Mouse (Mus musculus) forebrain, embryonic 16.5 days (tissue): Measurements from ENCODE around the gene 1700123O20Rik. TPM values are rescaled to one million over a fixed set of nuclear protein-coding genes. Genes with fewer than 3 reads are reported as not detected.

Experiments
- ATAC-seq: fragments of 200-750 bp; cut with Nextera tagmentation; 2 replicates; pipeline ENCODE4 v1.8.0; 2017; ENCODE audit warnings: mild to moderate bottlenecking, moderate library complexity
- H3K27ac ChIP-seq: fragments of 300-500 bp; sonication (generic); 2 replicates; pipeline ENCODE4 v1.5.1; 2014; ENCODE audit warnings: low read length, control low read depth
- H3K27me3 ChIP-seq: fragments of 300-500 bp; sonication (generic); replicated peaks from 2 replicates; pipeline ENCODE4 v1.6.1; 2014; ENCODE audit warnings: low read length; ENCODE audit not compliant: control insufficient read depth, insufficient read depth
- H3K36me3 ChIP-seq: fragments of 300-500 bp; sonication (generic); 2 replicates; pipeline ENCODE4 v1.6.1; 2014; ENCODE audit not compliant: control insufficient read depth, insufficient read depth
- H3K4me1 ChIP-seq: fragments of 300-500 bp; sonication (generic); replicated peaks from 2 replicates; pipeline ENCODE4 v1.6.1; 2014; ENCODE audit warnings: low read length; ENCODE audit not compliant: control insufficient read depth, insufficient read depth
- H3K4me2 ChIP-seq: fragments of 300-500 bp; sonication (generic); 2 replicates; pipeline ENCODE4 v1.6.1; 2014; ENCODE audit warnings: mild to moderate bottlenecking, low read length, control low read depth
- H3K4me3 ChIP-seq: fragments of 300-500 bp; sonication (generic); replicated peaks from 2 replicates; pipeline ENCODE4 v1.5.1; 2014; ENCODE audit warnings: mild to moderate bottlenecking, low read length, control low read depth
- H3K9ac ChIP-seq: fragments of 300-500 bp; sonication (generic); replicated peaks from 2 replicates; pipeline ENCODE4 v1.6.1; 2014; ENCODE audit warnings: low read depth, low read length, control low read depth
- H3K9me3 ChIP-seq: fragments of 300-500 bp; sonication (generic); 2 replicates; pipeline ENCODE4 v1.6.1; 2016; ENCODE audit warnings: low read length; ENCODE audit not compliant: control insufficient read depth
- WGBS: fragments of 180-500 bp; shearing (Covaris S2); extraction: QIAGEN DNeasy Blood & Tissue Kit; methylation state at CpG from one replicate; pipeline ENCODE4 v1.1.7; 2014; 5-methylcytosine and 5-hydroxymethylcytosine counted together
- polyA plus RNA-seq: library from polyadenylated mRNA; unstranded; fragments of >200 nt; fragmentation: Nextera tagmentation; extraction: Ambion mirVana; gene quantifications from 2 replicates; pipeline ENCODE4 v1.2.1, GENCODE M21; 2015

Gene 1700123O20Rik
- polyA plus RNA-seq, 1 experiment from 2014 or later: 72.8 TPM

DNA sequence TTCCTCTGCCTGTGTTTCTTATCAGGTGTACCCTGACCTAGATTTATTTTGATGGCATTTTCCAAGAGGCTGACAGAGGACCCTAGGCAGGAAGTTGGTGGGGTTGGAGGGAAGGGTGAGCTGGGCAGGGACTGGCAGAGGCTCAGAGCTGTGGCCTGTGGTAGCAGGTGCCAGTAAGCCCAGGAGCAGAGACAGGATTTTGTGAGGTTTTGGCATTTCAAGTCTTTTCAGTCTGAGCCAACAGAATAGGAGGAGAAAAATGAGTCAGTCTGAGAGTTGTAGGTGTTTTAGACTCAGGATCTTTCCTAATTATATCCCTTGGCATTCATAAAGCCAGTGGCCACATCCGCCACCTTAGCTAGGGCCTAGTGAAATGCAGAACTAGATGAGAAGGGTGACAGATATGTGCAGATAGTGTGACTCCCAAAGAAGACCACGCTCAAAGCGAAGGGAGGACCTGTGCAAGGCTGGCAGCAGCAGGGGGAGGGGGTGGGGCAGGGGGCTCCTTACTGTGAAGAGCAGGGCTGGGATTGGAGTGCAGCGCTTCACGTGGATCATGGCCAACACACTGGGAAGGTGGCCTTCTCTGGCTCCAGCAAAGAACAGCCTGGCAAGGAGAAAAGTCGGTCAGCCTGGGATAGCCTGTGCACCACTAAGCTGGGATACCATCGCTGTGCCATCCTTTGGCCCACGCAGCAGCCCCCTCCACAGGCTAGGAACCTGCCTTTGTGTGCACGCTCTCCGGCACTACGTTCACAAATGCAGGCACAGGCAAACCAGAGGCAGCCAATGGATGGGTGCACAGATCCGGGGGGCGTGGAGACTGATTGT lies 43.0 kb downstream of the 1700123O20Rik start:
- WGBS: 51% methylated on average over 13 of the region's 13 CpGs
- Histone ChIP-seq H3K4me3 (no peak overlapping the region), H3K9me3 (no peaks in the 10 kb centered on the region), H3K9ac (no peak overlapping the region), H3K27ac (peak overlapping the region; percentile 53), H3K36me3 (no peaks in the 10 kb centered on the region), H3K27me3 (no peaks in the 10 kb centered on the region), H3K4me1 (peaks cover 9% of the 10 kb centered on the region), H3K4me2 (no peak overlapping the region)
- ATAC-seq: peak; percentile 84

DNA sequence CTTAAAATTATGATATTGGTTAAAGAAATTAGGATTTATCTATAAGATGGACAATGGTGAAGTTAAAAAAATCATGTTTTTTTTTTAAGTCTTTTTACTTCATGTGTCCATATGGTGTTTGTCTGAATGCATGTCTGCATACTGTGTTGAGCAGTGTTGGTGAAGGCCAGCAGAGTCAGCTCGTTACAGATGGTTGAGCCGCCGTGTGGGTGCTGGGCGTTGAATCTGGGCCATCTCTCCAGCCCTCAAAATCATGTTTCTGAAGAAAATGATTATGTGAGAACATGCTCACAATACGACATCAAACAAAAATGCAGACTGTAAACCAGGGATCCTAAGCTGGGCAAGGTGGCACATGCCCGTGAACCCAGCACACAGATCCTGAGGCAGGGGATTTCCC lies 44.3 kb downstream of the 1700123O20Rik start:
- Histone ChIP-seq H3K27ac (peak overlapping the region; percentile 53; the same call in 1 of the 2 replicates), H3K36me3 (no peaks in the 10 kb centered on the region), H3K27me3 (no peaks in the 10 kb centered on the region), H3K4me2 (no peak overlapping the region), H3K4me3 (no peak overlapping the region), H3K4me1 (peaks cover 9% of the 10 kb centered on the region), H3K9me3 (no peaks in the 10 kb centered on the region), H3K9ac (no peak overlapping the region)
- WGBS: 53% methylated on average over 6 of the region's 6 CpGs
- peak; percentile 55; the same call in 1 of the 2 replicates for ATAC-seq

DNA sequence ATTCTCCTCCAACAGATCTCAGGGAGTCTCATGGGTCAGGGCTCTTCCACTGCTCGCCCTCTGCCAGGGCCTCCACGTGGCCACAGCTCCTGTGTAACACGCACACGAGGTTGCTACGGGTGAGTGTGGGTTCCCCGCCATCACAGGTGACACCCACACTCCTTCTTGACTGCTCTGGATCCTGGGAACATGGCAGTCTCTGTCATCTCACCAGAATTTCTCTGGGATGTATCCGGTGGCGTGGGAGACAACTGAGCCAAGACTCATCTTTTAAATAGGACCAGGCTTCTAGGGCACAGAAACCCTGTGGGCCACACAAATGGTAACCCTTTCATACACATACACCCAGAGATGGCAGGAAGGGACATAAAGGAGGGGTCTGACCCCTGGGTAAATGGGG lies 46.2 kb downstream of the 1700123O20Rik start:
- Histone ChIP-seq H3K4me1 (peaks cover 15% of the 10 kb centered on the region), H3K27me3 (no peaks in the 10 kb centered on the region), H3K4me2 (no peak overlapping the region), H3K4me3 (no peak overlapping the region), H3K9me3 (no peaks in the 10 kb centered on the region), H3K36me3 (no peaks in the 10 kb centered on the region), H3K9ac (no peak overlapping the region), H3K27ac (no peak overlapping the region)
- no peak for ATAC-seq
- 92% methylated on average over 8 of the region's 8 CpGs for WGBS

DNA sequence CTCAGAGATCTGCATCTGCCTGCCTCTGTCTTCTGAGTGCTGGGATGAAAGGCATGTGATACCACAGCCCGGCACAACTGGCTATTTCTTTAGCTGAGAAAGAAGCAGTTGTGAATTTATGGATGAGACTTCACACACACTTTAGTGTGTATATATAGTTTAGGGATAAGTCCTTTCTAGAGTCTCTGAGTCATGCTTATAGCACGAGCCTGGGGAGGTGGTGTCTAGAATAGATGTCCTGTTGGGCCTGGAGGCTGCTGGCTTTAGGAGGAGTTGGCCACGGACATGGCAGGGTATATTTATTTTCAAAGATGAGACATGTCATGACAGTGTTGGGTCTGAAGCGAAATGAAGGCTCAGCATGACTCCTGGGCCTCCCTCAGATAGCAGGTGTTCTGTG lies 48.0 kb downstream of the 1700123O20Rik start:
- Histone ChIP-seq H3K4me3 (no peak overlapping the region), H3K27me3 (no peaks in the 10 kb centered on the region), H3K4me1 (peaks cover 14% of the 10 kb centered on the region), H3K9me3 (no peaks in the 10 kb centered on the region), H3K36me3 (no peaks in the 10 kb centered on the region), H3K27ac (no peak overlapping the region), H3K4me2 (no peak overlapping the region), H3K9ac (no peak overlapping the region)
- 81% methylated on average over 4 of the region's 4 CpGs for WGBS
- ATAC-seq: no peak

DNA sequence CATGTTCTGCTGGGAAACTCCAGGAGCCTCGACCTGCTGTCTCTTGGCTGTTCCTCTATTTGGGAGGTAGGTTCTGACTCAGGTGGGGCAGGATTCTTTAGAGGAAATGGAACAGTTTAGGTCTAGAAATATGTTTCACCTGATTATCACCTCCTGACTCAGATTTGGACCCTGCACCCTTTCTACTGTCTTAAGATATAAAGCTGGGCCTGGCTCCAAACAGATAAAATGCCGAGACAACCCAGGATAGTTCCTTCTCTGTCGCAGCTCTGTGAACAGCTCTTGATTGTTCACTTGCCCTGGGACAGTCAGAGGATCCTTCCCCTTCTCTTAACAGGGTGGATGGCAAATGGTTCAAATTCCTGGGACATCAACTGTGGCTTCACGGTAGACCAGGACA lies 49.2 kb downstream of the 1700123O20Rik start:
- Histone ChIP-seq H3K4me3 (no peak overlapping the region), H3K9me3 (no peaks in the 10 kb centered on the region), H3K36me3 (no peaks in the 10 kb centered on the region), H3K9ac (no peak overlapping the region), H3K4me1 (peaks cover 6% of the 10 kb centered on the region; the same call in 1 of the 2 replicates), H3K27me3 (no peaks in the 10 kb centered on the region), H3K27ac (no peak overlapping the region), H3K4me2 (no peak overlapping the region)
- no peak for ATAC-seq
- WGBS: 84% methylated on average over 4 of the region's 4 CpGs

DNA sequence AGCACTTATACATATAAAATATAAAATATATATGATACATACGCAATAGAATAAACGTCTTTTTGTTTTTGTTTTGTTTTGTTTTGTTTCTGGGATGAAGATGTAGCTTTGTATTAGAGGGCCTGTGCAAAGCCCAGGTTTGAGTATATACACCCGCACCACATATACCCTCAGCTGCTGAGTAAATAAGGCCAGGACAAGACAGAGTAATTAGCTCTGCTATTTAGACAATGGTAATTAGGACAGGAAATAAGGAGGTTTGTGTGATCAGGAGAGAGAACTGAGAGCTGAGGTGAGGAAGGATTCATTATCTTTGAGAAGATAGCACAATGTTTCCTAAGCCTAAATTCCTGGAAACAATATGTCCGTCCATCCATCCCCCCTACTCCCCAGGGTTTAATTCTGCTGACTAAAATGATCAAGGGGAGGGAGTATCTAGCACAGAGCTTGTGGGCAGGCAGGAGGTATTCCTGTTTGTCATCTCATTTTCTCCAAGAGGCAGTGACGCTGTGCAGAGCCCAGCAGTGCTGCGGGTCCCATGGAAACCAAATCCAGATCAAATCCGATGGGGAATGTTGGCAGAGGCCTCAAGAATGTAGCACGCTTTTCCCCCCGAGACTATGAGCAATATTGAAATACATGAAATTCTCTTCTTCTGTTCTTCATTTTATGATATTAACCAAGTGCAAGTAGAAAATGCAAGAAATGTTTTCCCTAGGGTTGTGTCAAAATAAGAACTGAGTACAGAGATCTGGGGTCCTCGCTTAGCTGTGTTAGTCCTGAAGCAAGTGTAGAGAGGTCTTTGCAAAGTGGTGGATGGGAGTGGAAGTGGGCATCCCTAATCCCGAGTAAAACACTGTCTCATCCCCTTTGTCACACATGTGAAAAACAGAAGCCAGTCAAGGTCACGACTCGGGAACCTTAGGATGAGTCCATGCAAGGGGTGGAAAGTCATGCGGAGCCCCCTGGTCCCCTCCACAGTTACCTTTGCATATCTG lies 50.8 kb downstream of the 1700123O20Rik start:
- H3K4me2 ChIP-seq: no peak overlapping the region
- peak; percentile 77 for ATAC-seq
- 55% methylated on average over 14 of the region's 14 CpGs for WGBS
- no peaks in the 10 kb centered on the region for H3K27me3 ChIP-seq
- H3K9me3 ChIP-seq: no peaks in the 10 kb centered on the region
- no peak overlapping the region for H3K4me3 ChIP-seq
- peaks cover 6% of the 10 kb centered on the region; the same call in 1 of the 2 replicates for H3K4me1 ChIP-seq
- no peak overlapping the region for H3K9ac ChIP-seq
- peak overlapping the region; percentile 56; the same call in 1 of the 2 replicates for H3K27ac ChIP-seq
- H3K36me3 ChIP-seq: no peaks in the 10 kb centered on the region

DNA sequence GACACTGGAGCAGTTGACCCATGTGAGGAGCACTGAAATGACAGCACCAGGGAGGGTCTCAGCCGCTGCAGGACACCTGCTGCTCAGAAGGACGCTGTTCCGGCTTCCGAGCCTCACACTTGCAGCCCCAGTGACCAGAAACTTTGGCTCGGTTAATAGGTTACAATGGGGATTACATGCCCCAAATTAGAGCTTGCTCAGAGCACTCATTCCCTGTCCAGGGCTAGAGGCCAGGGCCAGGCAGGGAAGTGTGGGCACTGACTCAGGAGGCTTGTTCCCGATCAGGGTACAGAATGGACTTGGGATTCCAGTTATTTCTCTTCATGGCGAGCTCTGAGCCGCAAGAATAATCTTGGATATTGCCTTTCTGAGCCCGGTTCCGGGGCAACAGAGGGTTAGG lies 51.6 kb downstream of the 1700123O20Rik start:
- no peaks in the 10 kb centered on the region for H3K27me3 ChIP-seq
- H3K9me3 ChIP-seq: no peaks in the 10 kb centered on the region
- H3K36me3 ChIP-seq: no peaks in the 10 kb centered on the region
- H3K9ac ChIP-seq: no peak overlapping the region
- no peak overlapping the region for H3K4me2 ChIP-seq
- H3K27ac ChIP-seq: peak overlapping the region; percentile 0
- no peak for ATAC-seq
- no peak overlapping the region for H3K4me3 ChIP-seq
- peaks cover 6% of the 10 kb centered on the region; the same call in 1 of the 2 replicates for H3K4me1 ChIP-seq
- WGBS: 46% methylated on average over 10 of the region's 10 CpGs
